Mouse (Mus musculus) natural killer cell, adult 2 months (primary cell): ENCODE data around the gene Ext2.

Source experiments
- DNase-seq, 2 experiments: peaks; one replicate each; pipeline ENCODE4 v3.0.0; 2022; ENCODE audit warnings: low spot score in 2 of 2

Ext2 gene

DNA sequence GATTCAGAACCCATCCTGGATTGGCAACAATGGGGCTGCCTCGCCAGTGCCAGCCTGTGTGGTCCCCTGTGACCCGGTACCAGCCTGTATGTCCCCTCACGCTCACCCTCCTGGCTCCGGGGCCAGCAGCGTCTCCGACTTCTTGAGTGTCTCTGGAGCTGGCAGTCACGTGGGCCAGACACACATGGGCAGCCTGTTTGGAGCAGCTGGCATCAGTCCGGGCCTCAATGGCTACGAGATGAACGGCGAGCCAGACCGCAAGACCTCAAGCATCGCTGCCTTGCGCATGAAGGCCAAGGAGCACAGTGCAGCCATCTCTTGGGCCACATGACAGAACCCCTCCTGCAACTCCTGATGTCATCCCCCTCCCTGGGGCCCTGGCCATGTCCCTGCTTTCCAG, 145.1 kb downstream of the Ext2 start:
- DNase-seq: no peak

DNA sequence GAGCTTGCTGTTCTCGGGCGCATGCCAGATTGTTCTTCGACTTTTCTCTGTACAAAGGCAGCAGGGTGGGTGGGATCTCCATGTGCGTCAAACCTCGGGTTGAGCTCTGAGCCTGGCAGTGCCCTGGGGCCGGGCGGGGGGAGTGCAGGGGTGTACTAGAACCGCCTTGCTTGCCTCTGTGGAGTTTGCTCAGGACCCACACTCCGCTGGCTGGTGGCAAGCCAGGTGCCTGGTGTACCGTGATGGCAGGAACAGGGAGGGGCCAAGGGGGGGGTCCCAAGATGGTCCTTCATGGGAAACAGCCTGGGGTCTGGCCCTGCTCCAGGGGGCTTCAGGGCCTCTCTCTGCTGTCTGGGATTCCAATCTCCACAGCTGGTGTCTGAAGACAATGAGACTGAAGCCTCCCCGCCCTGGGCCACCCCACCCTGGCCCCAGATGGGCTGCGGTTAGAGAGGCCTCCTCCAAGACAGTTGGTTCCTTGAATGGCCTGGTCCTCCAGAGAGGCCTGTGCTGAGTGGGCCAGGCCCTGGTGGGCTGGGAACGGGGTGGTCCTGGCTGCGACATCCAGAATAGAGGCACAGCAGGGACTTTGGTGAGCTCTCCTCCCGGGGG, 150.7 kb downstream of the Ext2 start:
- DNase-seq: no peak

DNA sequence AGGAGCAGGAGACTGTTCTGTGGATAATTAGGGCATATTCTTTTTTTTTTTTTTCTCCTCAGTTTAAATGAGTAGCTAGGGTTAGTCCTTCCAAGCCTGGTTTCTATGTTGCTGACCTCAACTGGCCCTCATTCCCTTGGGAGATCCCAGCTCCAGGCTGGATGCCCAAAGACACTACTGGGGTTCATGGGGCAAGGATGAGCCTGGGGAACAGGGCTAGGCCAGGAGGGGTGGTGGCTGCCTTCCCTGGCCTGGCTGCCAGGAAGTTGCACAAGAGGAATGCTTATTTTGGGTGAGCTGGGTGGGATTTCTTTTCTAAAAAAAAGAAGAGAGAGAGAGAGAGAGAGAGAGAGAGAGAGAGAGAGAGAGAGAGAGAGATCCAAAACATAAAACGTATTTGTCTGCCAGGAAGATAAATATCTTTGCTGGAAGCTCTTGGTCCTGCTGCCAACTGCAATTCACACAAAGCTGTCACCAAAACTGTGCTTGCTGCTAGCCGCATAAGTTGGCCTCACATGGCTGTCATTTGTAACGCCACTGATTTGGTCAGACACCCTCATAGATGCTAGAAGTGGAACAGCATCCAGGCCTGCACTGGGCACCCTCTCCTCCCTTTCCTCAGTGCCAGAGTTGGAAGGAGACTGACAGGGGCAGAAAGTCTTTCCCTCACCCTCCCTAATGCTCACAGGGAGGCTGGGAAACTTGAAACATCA, 156.1 kb downstream of the Ext2 start:
- DNase-seq: no peak

DNA sequence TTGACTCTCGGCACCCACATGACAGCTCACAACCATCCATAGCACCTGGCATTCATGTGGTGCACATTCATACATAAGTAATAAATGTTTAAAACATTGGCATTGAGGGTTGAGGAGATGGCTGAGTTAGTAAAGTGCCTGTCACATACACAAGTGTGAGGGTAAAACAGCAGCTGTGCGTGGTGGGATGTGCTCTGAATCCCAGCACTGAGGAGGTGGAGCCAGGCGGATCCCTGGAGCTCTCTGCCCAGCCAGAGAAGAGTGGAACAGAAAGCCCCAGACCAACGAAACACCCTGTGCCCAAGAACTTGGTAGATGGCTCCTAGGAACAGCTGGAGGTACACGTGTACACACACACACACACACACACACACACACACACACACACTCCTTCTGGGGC, 156.9 kb downstream of the Ext2 start:
- no peak for DNase-seq

DNA sequence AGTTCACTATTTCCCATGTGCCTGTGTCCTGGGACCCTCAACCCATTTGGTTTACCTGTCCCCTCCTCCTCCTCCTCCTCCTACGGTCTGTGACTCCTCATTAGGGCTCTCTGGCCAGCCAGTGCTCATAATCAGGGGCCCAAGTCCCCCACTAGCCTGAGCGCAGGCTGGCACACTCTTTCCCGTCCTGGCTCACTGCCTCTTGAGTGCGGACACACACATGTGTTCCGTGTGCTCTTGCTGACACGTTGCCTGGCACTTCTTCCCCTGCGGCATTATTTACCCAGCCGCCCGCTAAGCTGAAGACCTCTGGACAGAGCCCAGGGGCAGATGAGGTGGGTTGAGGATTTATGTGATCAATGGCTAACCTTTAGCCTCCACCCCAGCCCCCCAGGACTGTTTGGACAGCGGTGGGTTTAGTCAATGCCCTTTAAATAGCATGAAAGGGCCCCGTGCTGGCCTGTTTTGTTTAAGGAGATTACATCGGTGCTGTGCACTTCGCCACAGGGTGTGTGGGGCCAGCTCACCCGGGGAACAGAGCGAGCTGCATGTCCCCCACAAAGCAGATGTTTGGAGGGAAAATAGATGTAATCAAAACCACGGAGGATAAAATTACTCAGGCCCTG, 160.0 kb downstream of the Ext2 start:
- DNase-seq: no peak

DNA sequence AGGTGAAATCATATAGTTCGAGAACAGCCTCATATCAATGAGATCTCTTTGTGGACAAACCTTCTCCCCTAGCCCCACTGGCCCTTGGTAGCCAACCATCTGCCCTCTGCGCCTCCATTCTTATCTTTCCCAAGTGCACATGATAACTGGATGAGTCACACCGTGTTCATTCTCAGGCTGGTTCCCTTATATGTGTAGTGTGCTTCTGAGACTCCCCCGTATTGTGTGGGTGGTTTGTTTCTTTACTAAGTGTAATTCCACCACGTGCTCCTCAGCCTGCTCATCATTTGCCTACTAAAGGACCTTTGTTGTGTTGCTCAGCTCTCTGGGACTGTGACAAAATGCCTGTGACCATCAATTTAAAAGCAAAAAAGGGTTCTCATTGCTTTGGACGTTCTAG, 161.3 kb downstream of the Ext2 start:
- DNase-seq: no peak

DNA sequence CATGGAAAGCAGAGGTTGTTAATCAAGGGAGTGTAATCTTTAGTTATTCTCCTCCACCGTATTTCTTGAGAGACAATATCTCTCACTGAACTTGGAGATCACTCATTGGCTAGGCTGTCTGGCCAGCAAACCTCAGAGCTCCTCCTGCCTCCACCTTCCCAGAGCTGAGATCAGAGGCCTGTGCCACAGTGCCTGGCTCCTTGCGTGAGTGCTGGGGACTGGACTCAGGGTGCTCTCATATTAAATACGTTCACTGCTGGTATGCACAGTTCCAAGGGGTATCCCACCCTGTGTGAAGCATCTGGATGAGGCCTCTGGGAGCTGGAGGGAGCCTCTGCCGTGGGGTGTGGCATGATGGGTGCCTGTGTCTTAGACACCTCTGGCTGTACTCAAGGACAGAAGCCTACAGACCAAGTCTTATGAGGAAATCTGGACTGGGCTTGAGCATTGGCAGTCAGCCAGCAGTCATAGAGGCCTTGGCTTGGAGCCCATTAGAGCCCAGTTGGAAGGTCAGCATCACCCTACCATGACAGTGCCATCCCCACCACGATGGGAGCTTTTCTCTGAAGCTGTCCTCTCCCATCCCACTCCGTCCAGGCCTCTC, 162.6 kb downstream of the Ext2 start:
- no peak for DNase-seq

DNA sequence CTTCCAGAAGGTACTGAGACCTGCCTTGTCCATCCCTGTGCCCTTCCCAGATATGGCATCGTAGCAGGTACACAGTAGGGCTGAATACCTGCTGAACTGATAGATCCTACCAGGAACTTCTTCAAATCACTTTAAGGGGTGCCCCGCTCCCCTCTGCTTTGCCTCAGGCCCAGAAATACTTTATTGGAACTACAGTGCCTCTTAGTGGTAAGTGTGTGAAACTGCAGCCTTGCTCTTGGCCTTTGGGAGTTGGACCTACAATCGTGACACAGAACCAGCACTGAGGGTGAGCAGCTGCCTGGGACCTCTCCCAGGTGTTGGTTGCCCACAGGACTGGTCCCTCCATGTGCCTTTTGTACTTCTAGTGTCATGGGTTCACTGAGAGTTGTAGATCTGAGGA, 163.4 kb downstream of the Ext2 start:
- DNase-seq: no peak

DNA sequence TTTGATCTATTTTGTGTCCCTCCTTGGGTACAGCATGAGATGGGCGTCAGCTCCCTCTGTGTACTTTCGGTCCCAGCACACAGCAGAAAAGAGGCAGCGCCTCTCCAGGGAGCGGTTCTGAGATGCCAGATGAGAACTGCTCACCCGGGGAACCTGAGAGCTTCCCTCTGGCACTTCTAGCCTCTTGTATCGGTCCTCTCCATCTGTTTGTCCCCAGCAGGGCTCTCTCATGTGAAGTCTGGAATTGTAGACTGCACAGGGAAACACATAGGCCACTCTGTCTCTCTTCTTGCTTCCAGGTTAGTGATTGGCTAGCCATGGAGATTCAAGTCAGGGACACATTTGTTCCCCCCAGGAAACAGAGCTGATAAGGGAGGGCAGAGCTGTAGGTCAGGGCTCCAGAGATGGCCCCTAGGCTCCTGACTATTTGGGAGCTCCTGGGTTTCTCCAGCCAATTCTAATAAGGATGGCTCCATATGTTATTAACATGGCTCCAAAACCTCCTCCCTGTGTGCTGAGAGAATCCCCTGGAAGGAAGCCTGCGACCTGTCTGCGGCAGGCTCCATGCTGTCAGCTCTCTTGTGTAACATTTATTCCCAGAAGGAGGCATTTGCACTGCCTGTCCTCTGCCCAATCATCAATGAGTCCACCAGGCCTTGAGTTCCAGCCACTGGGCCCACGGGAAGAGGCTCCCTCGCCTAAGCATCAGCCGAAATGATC, 167.9 kb downstream of the Ext2 start:
- DNase-seq: no peak

DNA sequence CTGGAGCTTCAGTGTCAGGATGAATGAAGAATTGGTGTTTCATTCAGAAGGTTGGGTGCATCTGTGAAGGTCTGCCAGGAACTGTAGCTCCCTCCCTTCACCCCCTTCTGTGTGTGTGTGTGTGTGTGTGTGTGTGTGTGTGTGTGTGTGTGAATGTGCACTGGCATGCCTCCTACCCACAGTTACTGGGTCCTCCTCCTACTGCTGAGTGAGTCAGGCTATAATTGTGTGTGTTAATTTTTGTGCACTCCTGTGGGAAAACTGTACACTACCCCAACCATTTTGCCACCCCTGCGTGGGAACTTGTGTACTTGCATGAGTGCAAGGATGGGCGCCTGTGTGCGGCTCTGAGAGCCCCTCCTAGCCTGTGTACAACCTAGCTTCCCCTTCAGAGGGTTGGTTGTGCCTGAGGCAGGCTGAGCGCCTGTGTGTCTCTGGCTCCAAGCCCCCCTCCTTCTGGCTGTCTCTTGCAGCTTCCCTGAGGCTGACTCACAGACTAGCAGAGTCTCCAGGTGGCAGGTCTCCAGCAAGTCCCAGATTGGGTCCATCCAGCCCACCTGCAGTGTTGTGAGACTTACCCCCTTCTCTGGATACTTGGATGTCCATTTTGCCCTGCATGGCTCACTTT, 173.0 kb downstream of the Ext2 start:
- DNase-seq: no peak

DNA sequence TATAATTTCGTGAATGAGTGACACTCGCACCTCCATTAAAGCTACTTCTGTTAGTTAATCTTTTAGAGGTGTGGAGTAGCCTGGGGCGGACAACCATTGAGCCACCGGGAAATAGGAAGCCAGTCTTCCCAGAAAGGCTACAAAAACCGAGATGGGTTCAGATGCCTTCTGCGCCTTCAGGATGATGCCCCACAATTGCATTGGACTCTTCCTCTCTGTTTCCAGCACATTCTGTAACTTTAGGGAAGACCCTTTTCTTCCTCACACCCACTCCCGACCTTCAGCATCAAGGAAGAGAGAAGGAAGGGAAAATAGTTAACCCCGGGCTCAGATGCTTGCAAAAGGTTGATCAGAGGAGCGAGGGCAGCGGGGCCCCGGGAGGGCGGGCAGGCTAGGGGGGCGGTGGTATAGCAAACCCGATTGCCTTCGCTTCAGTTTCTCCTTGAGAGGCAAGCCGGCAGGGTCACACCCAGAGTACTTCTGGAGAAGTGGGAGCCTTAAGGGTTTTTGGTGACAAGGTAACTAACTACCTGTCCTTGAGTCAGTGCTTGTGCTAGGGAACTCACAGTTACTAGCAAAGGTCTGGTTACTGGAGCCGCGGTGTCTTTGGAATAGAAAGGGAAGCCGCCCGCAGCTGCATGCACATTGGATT, 174.3 kb downstream of the Ext2 start:
- DNase-seq: no peak

DNA sequence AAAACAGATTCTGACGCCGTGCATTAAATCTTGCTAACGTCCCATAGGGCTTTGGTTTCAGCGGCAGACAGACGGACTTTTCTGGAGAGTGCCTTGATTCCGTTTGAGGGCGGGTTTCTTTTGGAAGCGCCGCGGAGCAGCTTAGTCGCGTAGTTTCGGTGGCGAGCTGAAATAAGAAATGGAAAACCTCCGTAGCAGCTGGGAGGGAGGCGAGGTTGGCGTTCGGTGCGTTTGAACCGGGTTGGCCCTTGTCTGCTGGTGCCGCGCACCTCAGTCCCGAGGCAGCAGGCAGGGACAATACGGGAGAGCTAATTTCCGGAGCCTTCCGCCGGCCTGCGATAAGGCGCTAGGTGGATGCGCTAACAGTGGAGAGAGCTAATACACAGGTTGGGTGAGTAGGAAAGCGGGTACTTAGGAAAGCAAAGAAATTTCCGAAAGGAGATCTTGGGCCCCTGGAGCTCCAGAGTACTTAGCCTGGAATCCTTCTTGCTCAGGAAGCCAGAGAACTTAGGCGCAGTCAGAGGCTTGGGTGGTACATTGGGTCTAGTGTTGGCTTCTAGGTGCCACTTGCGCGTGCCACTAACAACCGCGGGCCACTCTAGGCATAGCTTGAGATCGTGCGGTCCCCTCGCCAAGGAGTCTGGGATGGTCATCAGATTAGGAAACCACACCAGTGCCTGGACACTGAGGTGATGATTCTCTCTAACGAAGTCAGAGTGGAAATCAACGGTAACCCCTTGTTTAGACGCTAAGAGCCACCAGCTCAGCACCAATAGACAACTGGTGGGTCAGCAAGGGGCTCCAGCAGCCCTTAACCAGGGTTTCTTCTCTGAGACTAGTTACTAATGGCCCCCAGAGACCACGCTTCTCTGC, 175.1 kb downstream of the Ext2 start:
- no peak for DNase-seq

DNA sequence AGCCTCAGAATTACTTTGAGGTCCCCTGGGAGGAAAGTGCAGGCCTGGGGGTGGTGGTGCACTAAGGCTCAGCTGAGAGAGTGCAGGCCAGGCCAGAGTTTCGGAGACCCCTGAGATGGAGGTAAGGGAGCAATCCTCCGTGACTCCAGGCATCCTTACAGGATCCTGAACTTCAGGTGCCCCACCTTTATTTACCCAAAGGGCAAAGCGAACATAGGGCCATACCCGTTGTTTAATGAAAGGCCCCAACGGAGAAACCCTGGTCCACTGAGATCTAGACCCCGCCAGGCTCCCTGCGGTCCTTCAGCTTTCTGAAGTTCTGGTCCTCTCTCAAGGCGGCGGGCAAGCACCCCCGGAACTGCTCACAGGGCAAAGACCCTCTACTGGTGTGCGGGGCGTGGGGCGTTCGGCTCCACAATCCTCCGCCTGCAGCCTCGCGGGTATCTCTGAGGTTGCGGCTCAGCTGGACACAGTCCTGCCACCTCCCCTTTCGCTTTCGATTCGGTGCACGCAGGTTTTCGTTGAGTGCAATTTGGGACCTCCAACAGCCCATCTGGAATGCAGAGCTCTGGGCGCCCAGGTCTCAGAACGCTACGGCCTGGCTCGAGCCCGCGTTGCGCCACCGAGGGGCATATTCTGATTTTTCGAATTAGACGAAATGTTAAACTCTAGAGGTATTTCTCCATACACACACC, 176.6 kb downstream of the Ext2 start:
- DNase-seq: peak; percentile 4 to 28

DNA sequence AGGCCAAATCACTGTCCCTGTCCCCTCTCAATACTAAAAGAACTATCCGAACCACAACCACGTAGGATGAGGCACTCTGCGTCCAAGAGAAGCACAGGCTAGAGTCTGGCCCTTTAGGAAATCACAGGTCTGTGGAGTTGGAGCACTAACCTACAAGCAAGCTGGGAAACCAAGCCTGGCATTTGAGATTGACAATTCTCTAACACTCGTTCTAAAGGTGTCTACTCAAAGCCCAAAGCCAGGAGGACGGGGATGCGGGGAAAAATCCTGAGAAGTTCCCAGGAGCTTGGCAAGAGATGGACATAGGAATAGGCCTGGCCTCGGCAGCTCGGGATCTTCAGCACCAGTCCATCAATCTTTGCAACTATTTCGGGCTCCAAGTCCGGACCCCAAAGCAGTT, 177.2 kb downstream of the Ext2 start:
- no peak for DNase-seq

DNA sequence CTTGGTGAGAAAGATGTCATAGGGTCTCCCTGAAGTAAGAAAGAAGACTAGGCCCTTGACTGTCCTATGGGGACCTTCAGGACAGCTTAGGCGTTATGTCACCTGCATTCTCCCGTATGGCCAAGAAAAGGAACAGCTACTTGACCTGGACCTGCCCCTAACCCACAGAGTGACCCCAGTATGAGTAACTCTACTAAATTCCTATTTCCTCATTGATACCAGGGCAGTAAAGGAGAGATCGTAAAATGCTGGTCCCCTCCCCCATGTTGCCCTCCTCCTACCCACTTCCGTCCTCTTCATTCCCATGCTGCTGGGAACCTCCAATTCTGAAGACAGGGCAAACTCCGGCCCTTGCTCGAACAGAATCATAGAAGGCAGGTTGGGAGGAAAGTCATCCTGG, 177.6 kb downstream of the Ext2 start:
- DNase-seq: no peak

DNA sequence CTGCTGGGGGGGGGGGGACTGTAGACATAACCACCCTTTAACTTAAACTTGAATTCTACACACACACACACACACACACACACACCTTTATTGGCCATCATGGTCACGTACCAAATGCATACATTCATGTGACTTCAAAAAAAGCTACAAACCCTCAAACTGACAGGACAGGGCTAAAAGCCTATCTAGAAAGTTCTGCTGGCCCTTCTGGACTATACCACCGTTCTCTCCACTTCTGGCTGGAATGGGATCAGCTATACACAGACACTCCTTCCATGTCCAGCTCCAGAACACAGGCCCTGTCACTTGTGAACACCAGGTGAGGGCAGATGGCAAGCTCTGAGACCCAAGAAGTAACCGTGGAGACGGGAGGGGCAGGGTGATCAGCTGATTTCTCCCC, 178.1 kb downstream of the Ext2 start:
- DNase-seq: no peak

DNA sequence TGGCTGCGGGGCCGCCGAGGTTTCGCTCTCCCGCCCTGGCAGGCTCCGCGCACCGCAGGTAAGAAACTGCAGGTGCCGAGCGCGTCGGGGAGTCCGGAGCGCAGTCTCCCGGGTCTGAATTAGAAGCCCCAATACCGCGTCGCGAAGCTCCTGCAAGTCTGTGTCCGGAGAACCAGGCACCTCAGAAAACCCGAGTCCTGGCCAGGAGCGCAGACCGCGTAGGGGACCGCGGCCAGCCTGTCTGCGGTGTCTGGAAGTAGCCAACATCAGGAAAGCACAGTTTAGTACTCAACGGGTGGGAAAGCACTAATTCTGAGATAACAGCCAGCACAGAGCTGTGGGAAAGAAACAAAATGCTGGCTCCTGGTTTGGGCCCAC, 179.0 kb downstream of the Ext2 start:
- no peak for DNase-seq

DNA sequence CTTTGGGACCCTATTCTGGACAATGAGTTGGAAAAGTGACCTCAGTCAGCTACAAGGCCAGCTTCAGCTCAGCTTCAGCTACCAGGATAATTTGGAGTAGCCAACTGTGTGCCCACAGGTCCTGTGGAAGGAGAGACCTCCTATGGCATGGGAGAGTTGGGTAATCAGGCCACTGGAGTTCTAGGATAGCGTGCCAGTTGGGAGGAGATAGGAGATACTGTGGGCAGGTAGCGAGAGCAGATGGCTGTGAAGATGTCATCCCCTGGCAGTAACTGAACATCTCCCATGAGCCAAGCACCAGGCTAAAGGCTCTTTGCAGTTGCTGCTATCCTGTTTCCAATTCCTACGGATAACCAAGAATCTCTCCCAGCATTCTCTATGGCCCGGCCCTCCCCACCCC, 187.8 kb downstream of the Ext2 start:
- DNase-seq: no peak

DNA sequence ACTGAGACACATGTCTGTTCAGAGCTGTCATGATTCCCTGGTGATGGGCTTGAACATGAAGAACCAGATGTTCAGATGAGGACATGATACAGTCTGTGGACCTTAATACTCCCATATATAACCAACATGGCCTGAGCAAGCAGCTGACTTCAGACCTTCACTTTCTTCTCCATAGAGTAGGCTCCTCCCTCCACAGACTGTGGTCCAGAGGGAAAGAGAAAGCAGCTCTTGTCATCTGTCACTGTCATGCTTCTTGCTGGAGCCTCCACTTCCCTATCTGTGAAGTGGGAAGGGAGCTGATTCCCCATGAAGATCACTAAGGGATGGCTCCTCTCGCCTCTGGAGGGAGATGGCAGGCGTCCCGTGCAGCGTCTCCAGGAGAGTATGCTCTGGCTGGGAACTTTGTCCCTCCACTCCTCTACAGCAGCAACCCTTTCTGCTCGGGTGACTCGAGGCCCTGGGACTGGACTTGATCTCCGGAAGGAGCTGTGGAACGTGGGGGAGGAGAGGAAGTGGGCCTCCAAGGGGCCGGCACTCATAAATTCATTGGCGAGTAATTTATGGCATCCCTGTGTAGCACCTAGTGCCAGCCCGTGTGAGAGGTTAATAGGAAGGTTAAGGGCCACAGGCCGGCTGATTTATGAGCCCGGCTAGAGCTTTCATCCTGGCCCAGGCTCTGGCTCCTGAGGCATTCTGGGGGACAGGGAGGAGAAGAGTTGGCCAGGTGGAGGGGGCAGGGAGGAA, 197.5 kb downstream of the Ext2 start:
- no peak for DNase-seq
